Mouse (Mus musculus) lung, embryonic 15.5 days (tissue): ENCODE results near the gene Asic4. TPM values are rescaled to one million over a fixed set of nuclear protein-coding genes. Genes with fewer than 3 reads are reported as not detected.

Experiments
- ATAC-seq: fragments of 200-750 bp; cut with Nextera tagmentation; 2 replicates; pipeline ENCODE4 v1.8.0; 2017; ENCODE audit warnings: moderate number of reproducible peaks, borderline replicate concordance; ENCODE audit not compliant: low FRiP score, low TSS enrichment; ENCODE audit errors: extremely low read depth
- H3K27ac ChIP-seq: fragments of 300-500 bp; sonication (generic); 2 replicates; pipeline ENCODE4 v1.5.1; 2015; ENCODE audit warnings: moderate library complexity, mild to moderate bottlenecking, inconsistent platforms
- H3K27me3 ChIP-seq: fragments of 300-500 bp; sonication (generic); 2 replicates; pipeline ENCODE4 v1.6.1; 2015; ENCODE audit warnings: inconsistent platforms
- H3K36me3 ChIP-seq: fragments of 300-500 bp; sonication (generic); 2 replicates; pipeline ENCODE4 v1.6.1; 2015; ENCODE audit warnings: inconsistent platforms
- H3K4me1 ChIP-seq: fragments of 300-500 bp; sonication (generic); 2 replicates; pipeline ENCODE4 v1.6.1; 2015; ENCODE audit warnings: inconsistent platforms
- H3K4me2 ChIP-seq: fragments of 300-500 bp; sonication (generic); 2 replicates; pipeline ENCODE4 v1.6.1; 2015; ENCODE audit warnings: inconsistent platforms, mild to moderate bottlenecking, moderate library complexity
- H3K4me3 ChIP-seq: fragments of 300-500 bp; sonication (generic); 2 replicates; pipeline ENCODE4 v1.5.1; 2015; ENCODE audit warnings: mild to moderate bottlenecking, inconsistent platforms
- H3K9ac ChIP-seq: fragments of 300-500 bp; sonication (generic); 2 replicates; pipeline ENCODE4 v1.6.1; 2015; ENCODE audit warnings: inconsistent platforms
- H3K9me3 ChIP-seq: fragments of 300-500 bp; sonication (generic); 2 replicates; pipeline ENCODE4 v1.6.1; 2016; ENCODE audit warnings: inconsistent platforms
- WGBS: fragments of 180-500 bp; shearing (Covaris S2); methylation state at CpG from one replicate; pipeline ENCODE4 v1.1.7; 2015; 5-methylcytosine and 5-hydroxymethylcytosine counted together
- polyA plus RNA-seq: library from polyadenylated mRNA; unstranded; fragments of >200 nt; fragmentation: Nextera tagmentation; extraction: Ambion mirVana; gene quantifications from 2 replicates; pipeline ENCODE4 v1.2.1, GENCODE M21; 2015

Asic4 gene
- polyA plus RNA-seq, 1 experiment from 2014 or later, result 0.26 TPM

- H3K9me3 ChIP-seq, result no peaks in the 10 kb centered on the region
- no peak overlapping the region for H3K27ac ChIP-seq
- no peak overlapping the region for H3K4me2 ChIP-seq
- H3K4me3 ChIP-seq, result no peak overlapping the region
- peaks cover 22% of the 10 kb centered on the region for H3K4me1 ChIP-seq
- no peaks in the 10 kb centered on the region for H3K36me3 ChIP-seq
- WGBS, result 13% methylated on average over 14 of the region's 14 CpGs
- H3K9ac ChIP-seq, result no peak overlapping the region
- peaks cover 70% of the 10 kb centered on the region for H3K27me3 ChIP-seq
- no peak for ATAC-seq
Observed at GRCm38 (mm10) chr1:75456746-75457564, 6.7 kb downstream of the Asic4 start.

- WGBS, result 5% methylated on average over 10 of the region's 10 CpGs
- H3K4me1 ChIP-seq, result peaks cover 22% of the 10 kb centered on the region
- no peak overlapping the region for H3K4me3 ChIP-seq
- no peak overlapping the region for H3K27ac ChIP-seq
- H3K4me2 ChIP-seq, result peak overlapping the region; percentile 77
- H3K9ac ChIP-seq, result no peak overlapping the region
- H3K27me3 ChIP-seq, result peaks cover 63% of the 10 kb centered on the region
- no peaks in the 10 kb centered on the region for H3K9me3 ChIP-seq
- 0 out of 2 replicates have a peak, but pooled peaks have one; percentile 23 for ATAC-seq
- no peaks in the 10 kb centered on the region for H3K36me3 ChIP-seq
Observed at GRCm38 (mm10) chr1:75457710-75458024, 7.4 kb downstream of the Asic4 start.

GRCm38 (mm10) chr1:75458025-75458788 lies 8.0 kb downstream of the Asic4 start:
- 4% methylated on average over 42 of the region's 42 CpGs for WGBS
- Histone ChIP-seq H3K9ac (peak overlapping the region; percentile 32; the same call in 1 of the 2 replicates), H3K4me2 (peak overlapping the region; percentile 77), H3K4me1 (peaks cover 22% of the 10 kb centered on the region), H3K27ac (peak overlapping the region; percentile 22; the same call in 1 of the 2 replicates), H3K4me3 (peak overlapping the region; percentile 38), H3K36me3 (no peaks in the 10 kb centered on the region), H3K9me3 (no peaks in the 10 kb centered on the region), H3K27me3 (peaks cover 58% of the 10 kb centered on the region)
- ATAC-seq, result peak; percentile 72

- peak overlapping the region; percentile 38 for H3K4me3 ChIP-seq
- 9% methylated on average over 23 of the region's 23 CpGs for WGBS
- H3K9me3 ChIP-seq, result no peaks in the 10 kb centered on the region
- peaks cover 51% of the 10 kb centered on the region for H3K27me3 ChIP-seq
- H3K4me1 ChIP-seq, result peaks cover 22% of the 10 kb centered on the region
- H3K9ac ChIP-seq, result peak overlapping the region; percentile 32; the same call in 1 of the 2 replicates
- H3K4me2 ChIP-seq, result peak overlapping the region; percentile 77
- ATAC-seq, result no peak; the same call in 1 of the 2 replicates
- peak overlapping the region; percentile 22 for H3K27ac ChIP-seq
- no peaks in the 10 kb centered on the region for H3K36me3 ChIP-seq
Observed at GRCm38 (mm10) chr1:75458789-75459684, 8.8 kb downstream of the Asic4 start.

- H3K27me3 ChIP-seq, result peaks cover 49% of the 10 kb centered on the region
- ATAC-seq, result no peak
- peaks cover 22% of the 10 kb centered on the region for H3K4me1 ChIP-seq
Observed at GRCm38 (mm10) chr1:75460297-75460696, 10.1 kb downstream of the Asic4 start.

DNA sequence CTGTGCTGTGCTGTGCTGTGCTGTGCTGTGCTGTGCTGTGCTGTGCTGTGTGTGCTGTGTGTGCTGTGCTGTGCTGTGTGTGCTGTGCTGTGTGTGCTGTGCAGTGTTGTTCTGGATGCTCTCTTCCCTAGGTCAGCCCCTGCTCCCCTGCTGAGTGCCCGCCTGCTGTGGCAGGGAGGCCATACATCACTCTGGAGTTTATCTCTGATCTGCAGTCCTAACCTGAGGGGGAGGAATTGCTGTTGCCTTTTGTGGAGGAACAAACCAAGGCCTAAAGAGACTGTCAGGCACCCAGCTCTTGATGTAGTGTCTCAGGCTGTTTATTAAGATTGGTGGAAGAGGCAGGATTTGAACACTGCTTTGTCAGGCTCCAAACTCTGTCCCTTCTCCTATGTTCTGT lies 12.4 kb downstream of the Asic4 start:
- WGBS, result 47% methylated on average over 1 of the region's 1 CpGs
- H3K27me3 ChIP-seq, result peaks cover 36% of the 10 kb centered on the region
- peaks cover 19% of the 10 kb centered on the region for H3K4me1 ChIP-seq
- H3K9me3 ChIP-seq, result no peaks in the 10 kb centered on the region
- no peaks in the 10 kb centered on the region for H3K36me3 ChIP-seq
- H3K4me3 ChIP-seq, result no peak overlapping the region
- no peak overlapping the region for H3K4me2 ChIP-seq
- no peak for ATAC-seq
- H3K27ac ChIP-seq, result no peak overlapping the region
- no peak overlapping the region for H3K9ac ChIP-seq

More at GRCm38 (mm10) chr1:75460297-75460696, 10.1 kb downstream of the Asic4 start:
- no peaks in the 10 kb centered on the region for H3K9me3 ChIP-seq
- 57% methylated on average over 7 of the region's 7 CpGs for WGBS
- no peak overlapping the region for H3K27ac ChIP-seq
- H3K4me2 ChIP-seq, result no peak overlapping the region
- no peak overlapping the region for H3K9ac ChIP-seq
- H3K4me3 ChIP-seq, result no peak overlapping the region
- H3K36me3 ChIP-seq, result no peaks in the 10 kb centered on the region

DNA sequence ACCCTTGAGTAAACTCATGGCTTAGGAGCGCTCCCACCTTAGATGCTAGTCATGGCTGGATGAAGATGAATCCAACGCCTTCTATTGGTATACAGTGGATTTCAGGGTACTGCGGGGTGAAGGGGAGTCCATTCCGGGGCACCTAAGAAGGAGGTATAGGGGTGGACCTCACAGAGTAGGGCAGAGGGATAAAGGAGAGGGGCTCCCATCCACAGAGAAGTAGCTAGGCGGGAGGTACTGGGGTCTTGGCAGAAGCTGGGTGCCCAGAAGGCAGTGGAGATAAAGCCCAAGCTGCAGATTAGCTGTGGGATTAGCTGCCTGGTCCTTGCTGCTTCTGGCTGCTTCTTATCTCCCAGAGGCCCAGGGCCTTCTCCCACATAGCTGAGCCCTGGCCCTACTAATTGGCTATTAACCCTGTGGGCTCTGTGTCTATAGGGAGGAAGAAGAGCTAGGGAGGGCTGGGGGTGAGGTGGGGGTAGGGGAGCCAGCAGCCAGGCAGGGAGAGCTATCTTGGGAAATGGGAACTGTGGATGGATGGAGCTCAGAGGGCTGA lies 13.5 kb downstream of the Asic4 start:
- peaks cover 37% of the 10 kb centered on the region for H3K27me3 ChIP-seq
- H3K9ac ChIP-seq, result no peak overlapping the region
- no peak for ATAC-seq
- H3K4me2 ChIP-seq, result no peak overlapping the region
- 67% methylated on average over 5 of the region's 5 CpGs for WGBS
- no peaks in the 10 kb centered on the region for H3K9me3 ChIP-seq
- H3K4me1 ChIP-seq, result peaks cover 9% of the 10 kb centered on the region
- H3K27ac ChIP-seq, result no peak overlapping the region
- no peaks in the 10 kb centered on the region for H3K36me3 ChIP-seq
- H3K4me3 ChIP-seq, result no peak overlapping the region

GRCm38 (mm10) chr1:75467215-75467927 lies 17.1 kb downstream of the Asic4 start:
- H3K4me1 ChIP-seq, result no peaks in the 10 kb centered on the region
- H3K4me2 ChIP-seq, result no peak overlapping the region
- H3K9me3 ChIP-seq, result no peaks in the 10 kb centered on the region
- H3K27me3 ChIP-seq, result peaks cover 39% of the 10 kb centered on the region
- no peak overlapping the region for H3K9ac ChIP-seq
- no peak overlapping the region for H3K4me3 ChIP-seq
- no peaks in the 10 kb centered on the region for H3K36me3 ChIP-seq
- WGBS, result 7% methylated on average over 14 of the region's 14 CpGs
- peak; percentile 70; the same call in 1 of the 2 replicates for ATAC-seq
- H3K27ac ChIP-seq, result no peak overlapping the region

DNA sequence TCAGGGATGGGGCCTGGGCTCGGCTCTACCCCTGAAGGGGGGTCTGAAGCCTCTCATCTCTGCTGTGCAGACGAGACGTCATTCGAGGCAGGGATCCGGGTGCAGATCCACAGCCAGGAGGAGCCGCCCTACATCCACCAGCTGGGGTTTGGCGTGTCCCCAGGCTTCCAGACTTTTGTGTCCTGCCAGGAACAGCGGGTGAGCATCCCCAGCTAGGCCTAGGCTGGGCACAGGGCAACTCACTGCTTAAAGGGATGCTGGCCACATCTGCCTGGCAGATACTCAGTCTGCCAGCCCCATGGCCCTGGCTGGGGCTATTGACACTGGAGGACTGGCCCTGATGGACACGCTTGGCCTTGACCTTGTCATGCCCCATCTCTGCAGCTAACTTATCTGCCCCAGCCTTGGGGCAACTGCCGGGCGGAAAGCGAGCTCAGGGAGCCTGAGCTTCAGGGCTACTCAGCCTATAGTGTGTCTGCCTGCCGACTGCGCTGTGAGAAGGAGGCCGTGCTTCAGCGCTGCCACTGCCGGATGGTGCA lies 19.1 kb downstream of the Asic4 start:
- no peaks in the 10 kb centered on the region for H3K9me3 ChIP-seq
- peaks cover 7% of the 10 kb centered on the region; the same call in 1 of the 2 replicates for H3K36me3 ChIP-seq
- WGBS, result 75% methylated on average over 17 of the region's 17 CpGs
- no peak overlapping the region for H3K9ac ChIP-seq
- H3K27ac ChIP-seq, result no peak overlapping the region
- no peaks in the 10 kb centered on the region for H3K4me1 ChIP-seq
- H3K4me2 ChIP-seq, result no peak overlapping the region
- no peak for ATAC-seq
- no peak overlapping the region for H3K4me3 ChIP-seq
- peaks cover 39% of the 10 kb centered on the region for H3K27me3 ChIP-seq

GRCm38 (mm10) chr1:75476441-75476840 lies 26.2 kb downstream of the Asic4 start:
- no peak overlapping the region for H3K4me2 ChIP-seq
- no peak overlapping the region for H3K4me3 ChIP-seq
- peaks cover 31% of the 10 kb centered on the region for H3K27me3 ChIP-seq
- no peak for ATAC-seq
- 94% methylated on average over 11 of the region's 11 CpGs for WGBS
- peaks cover 22% of the 10 kb centered on the region for H3K4me1 ChIP-seq
- no peaks in the 10 kb centered on the region for H3K9me3 ChIP-seq
- H3K27ac ChIP-seq, result no peak overlapping the region
- H3K9ac ChIP-seq, result no peak overlapping the region
- H3K36me3 ChIP-seq, result peaks cover 26% of the 10 kb centered on the region
